Mouse (Mus musculus) kidney, adult 2 months (tissue): Measurements from ENCODE around the gene Polr2e. TPM values are rescaled to one million over a fixed set of nuclear protein-coding genes. Genes with fewer than 3 reads are reported as not detected.

Experiments
- DNase-seq: peaks from one replicate; pipeline ENCODE4 v3.0.0; 2021
- H3K27ac ChIP-seq: fragments of 200-500 bp; 2 replicates; pipeline ENCODE4 v1.5.1; 2012; ENCODE audit warnings: low read depth, low read length, control low read depth, inconsistent platforms; ENCODE audit not compliant: insufficient read depth
- H3K27me3 ChIP-seq: fragments of 200-500 bp; replicated peaks from 2 replicates; pipeline ENCODE4 v1.6.1; 2012; ENCODE audit warnings: mild to moderate bottlenecking, moderate library complexity, low read length, inconsistent platforms; ENCODE audit not compliant: control insufficient read depth, insufficient read depth
- H3K36me3 ChIP-seq: fragments of 200-500 bp; 2 replicates; pipeline ENCODE4 v1.6.1; 2012; ENCODE audit warnings: mild to moderate bottlenecking, moderate library complexity, low read length, inconsistent platforms; ENCODE audit not compliant: control insufficient read depth, insufficient read depth
- H3K4me1 ChIP-seq: fragments of 200-500 bp; 2 replicates; pipeline ENCODE4 v1.6.1; 2011; ENCODE audit warnings: low read length; ENCODE audit not compliant: control insufficient read depth, insufficient read depth
- H3K4me3 ChIP-seq: fragments of 200-500 bp; 2 replicates; pipeline ENCODE4 v1.5.1; 2011; ENCODE audit warnings: mild to moderate bottlenecking, low read depth, low read length, control low read depth; ENCODE audit not compliant: insufficient read depth
- CTCF ChIP-seq: fragments of 200-500 bp; conservative IDR thresholded peaks from 2 replicates; pipeline ENCODE4 v1.5.1; 2011; ENCODE audit warnings: low read depth, mild to moderate bottlenecking, control low read depth, low read length, moderate library complexity, mixed read lengths; ENCODE audit not compliant: insufficient read depth, insufficient read length
- POLR2A ChIP-seq: fragments of 200-500 bp; IDR thresholded peaks from one replicate; pipeline ENCODE4 v1.6.1; 2011; ENCODE audit warnings: low read depth, low read length, control low read depth
- WGBS: fragments of 180-500 bp; shearing (Covaris S2); methylation state at CpG from one replicate; pipeline ENCODE4 v1.1.7; 2018; 5-methylcytosine and 5-hydroxymethylcytosine counted together
- polyA plus RNA-seq: library from polyadenylated mRNA; depleted of rRNA; stranded (reverse); fragments of >200 nt; gene quantifications from 2 replicates; pipeline ENCODE4 v1.2.3, GENCODE M21; 2012

Polr2e gene
- polyA plus RNA-seq, 1 experiment = 235 TPM

GRCm38 (mm10) chr10:80032799-80033480 is 6.7 kb downstream of the Polr2e start:
- DNase-seq = peak; percentile 73
- Histone ChIP-seq H3K4me3 (no peak overlapping the region), H3K4me1 (peaks cover 4% of the 10 kb centered on the region; the same call in 1 of the 2 replicates), H3K36me3 (no peaks in the 10 kb centered on the region; the same call in 1 of the 2 replicates), H3K27ac (peak overlapping the region; percentile 16; the same call in 1 of the 2 replicates), H3K27me3 (no peaks in the 10 kb centered on the region)
- no peak for TF ChIP-seq POLR2A
- no peak for TF ChIP-seq CTCF
- WGBS = 23% methylated on average over 5 of the region's 5 CpGs

DNA sequence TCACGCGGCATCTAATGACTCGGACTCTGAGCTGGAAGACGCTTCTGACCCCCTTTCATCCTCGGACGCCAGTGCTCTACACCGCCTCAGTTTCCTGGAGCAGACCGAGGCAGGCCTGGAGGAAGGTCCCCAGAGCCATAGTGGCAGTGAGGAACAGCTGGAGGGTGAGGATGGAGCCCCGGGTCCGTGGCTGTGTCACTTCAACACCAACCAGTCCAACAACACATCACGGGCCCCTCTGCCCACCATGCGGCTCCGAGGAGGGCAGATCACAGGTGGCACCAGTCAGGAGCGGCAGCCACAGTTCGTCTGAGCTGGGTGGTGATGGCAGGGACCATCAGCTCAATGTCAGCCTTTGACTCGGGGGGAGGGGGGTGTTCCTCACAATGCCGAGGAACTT is 8.9 kb downstream of the Polr2e start:
- 86% methylated on average over 17 of the region's 17 CpGs for WGBS
- H3K4me3 ChIP-seq = no peak overlapping the region
- TF ChIP-seq POLR2A (no peak), CTCF (no peak)
- no peak for DNase-seq
- peaks cover 4% of the 10 kb centered on the region; the same call in 1 of the 2 replicates for H3K4me1 ChIP-seq
- H3K27me3 ChIP-seq = no peaks in the 10 kb centered on the region
- H3K27ac ChIP-seq = no peak overlapping the region
- no peaks in the 10 kb centered on the region for H3K36me3 ChIP-seq

DNA sequence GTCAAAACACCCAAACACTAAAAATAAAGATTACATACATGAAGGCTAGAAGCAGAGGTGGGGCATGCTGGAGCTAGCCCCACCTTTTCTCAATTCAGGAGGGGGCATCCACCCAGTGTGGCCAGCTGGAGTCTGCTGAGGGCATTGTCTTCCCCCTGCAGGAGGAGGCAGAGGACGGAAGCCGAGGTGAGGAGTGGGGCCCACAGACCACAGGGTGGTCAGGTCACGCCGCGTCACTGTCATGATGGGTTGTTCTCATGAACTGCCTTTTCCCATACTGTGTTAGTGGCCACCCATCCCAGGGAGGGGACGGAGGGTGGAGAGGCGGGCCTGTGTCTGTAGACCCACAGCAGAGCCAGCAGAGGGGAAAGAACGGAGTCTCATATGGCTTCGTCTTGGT is 9.4 kb downstream of the Polr2e start:
- peaks cover 4% of the 10 kb centered on the region; the same call in 1 of the 2 replicates for H3K4me1 ChIP-seq
- no peak overlapping the region for H3K27ac ChIP-seq
- TF ChIP-seq CTCF (no peak), POLR2A (no peak)
- H3K27me3 ChIP-seq = no peaks in the 10 kb centered on the region
- H3K36me3 ChIP-seq = no peaks in the 10 kb centered on the region
- no peak for DNase-seq
- WGBS = 85% methylated on average over 8 of the region's 9 CpGs
- H3K4me3 ChIP-seq = no peak overlapping the region

DNA sequence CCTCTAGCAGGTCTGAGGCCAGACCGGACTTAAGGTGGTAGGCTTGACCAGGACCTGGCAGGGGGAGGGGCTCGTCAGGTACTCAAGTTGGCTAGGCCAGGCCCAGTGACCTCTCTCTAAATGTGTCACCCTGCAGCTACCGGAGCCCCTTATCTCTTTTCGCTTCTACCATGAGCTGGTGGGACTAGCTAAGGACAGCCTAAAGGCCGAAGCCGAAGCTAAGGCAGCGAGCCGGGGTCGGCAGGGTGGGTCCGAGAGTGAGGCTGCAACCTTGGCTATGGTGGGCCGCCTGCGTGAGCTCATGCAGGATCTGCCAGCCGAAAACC is 11.1 kb downstream of the Polr2e start:
- WGBS = 95% methylated on average over 13 of the region's 13 CpGs
- no peak overlapping the region for H3K4me3 ChIP-seq
- no peak overlapping the region for H3K27ac ChIP-seq
- DNase-seq = no peak
- no peaks in the 10 kb centered on the region for H3K27me3 ChIP-seq
- H3K4me1 ChIP-seq = 0 out of 2 replicates have a peak, but pooled peaks cover under 1% of the 10 kb centered on the region
- H3K36me3 ChIP-seq = no peaks in the 10 kb centered on the region
- TF ChIP-seq CTCF (no peak), POLR2A (no peak)

DNA sequence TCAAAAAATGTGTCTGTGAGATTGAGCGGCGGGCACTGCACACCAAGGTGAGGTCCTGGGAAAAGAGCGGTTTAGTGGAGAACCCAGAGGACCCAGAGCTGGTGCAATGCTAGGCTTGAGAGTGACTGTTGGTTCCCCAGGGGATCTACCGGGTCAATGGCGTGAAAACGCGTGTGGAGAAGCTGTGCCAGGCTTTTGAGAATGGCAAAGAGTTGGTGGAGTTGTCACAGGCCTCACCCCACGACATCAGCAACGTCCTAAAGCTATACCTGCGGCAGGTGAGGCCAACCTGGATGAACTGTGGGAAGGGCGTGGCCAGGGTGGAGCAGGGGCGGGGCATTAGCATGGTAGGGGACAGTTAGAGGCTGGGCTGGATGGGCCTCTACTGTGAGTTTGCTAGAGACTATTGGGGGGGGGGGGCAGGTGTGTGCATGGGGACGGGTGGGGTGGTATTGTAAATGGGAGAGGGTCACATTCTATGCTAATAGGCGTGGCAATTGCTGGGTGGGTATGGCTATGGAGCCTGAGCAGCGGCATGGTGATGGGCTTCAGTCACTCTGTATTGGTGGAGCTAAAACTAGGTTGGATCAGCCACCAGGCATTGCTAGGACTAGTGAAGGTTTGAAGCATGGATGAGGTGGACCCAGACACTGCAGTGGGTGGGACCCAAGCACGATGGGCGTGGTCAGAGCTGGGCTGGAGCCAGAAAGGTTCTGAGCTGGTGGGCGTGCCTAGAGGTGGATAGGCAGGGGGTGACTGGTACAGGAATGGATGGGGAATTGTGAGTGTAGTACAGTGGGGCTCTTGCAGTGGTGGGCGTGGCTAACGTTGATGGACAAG is 11.7 kb downstream of the Polr2e start:
- H3K27me3 ChIP-seq = no peaks in the 10 kb centered on the region
- no peaks in the 10 kb centered on the region for H3K36me3 ChIP-seq
- TF ChIP-seq POLR2A (no peak), CTCF (no peak)
- H3K4me3 ChIP-seq = no peak overlapping the region
- no peak for DNase-seq
- H3K27ac ChIP-seq = no peak overlapping the region
- H3K4me1 ChIP-seq = no peaks in the 10 kb centered on the region
- 83% methylated on average over 20 of the region's 20 CpGs for WGBS

DNA sequence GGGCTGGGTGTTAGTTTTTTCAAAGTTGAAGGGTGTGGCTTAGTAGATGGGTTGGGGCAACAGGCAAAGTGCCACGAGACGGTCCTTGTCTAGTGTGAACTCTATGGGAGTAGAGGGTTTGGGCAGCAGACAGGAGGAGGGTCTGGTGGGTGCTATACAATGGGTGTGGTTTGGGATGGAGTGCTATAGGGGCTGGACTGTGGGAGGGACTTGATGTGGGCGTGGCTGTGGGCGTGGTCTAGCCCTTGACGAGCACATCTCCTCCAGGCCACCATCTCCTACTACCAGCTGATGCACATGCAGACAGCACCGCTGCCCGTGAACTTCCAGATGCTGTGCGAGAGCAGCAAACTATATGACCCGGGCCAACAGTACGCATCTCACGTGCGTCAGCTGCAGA is 13.7 kb downstream of the Polr2e start:
- no peak for DNase-seq
- no peaks in the 10 kb centered on the region for H3K4me1 ChIP-seq
- no peak overlapping the region for H3K4me3 ChIP-seq
- H3K36me3 ChIP-seq = no peaks in the 10 kb centered on the region
- TF ChIP-seq POLR2A (no peak), CTCF (no peak)
- H3K27ac ChIP-seq = no peak overlapping the region
- WGBS = 63% methylated on average over 12 of the region's 12 CpGs
- no peaks in the 10 kb centered on the region for H3K27me3 ChIP-seq

- no peak for DNase-seq
- Histone ChIP-seq H3K27me3 (no peaks in the 10 kb centered on the region), H3K27ac (no peak overlapping the region), H3K4me1 (no peaks in the 10 kb centered on the region), H3K4me3 (no peak overlapping the region), H3K36me3 (no peaks in the 10 kb centered on the region)
- 81% methylated on average over 10 of the region's 10 CpGs for WGBS
- TF ChIP-seq CTCF = no peak
- no peak for TF ChIP-seq POLR2A
Observed at GRCm38 (mm10) chr10:80025463-80025862, 14.1 kb downstream of the Polr2e start.
